Mouse (Mus musculus) urinary bladder, postnatal 36 days (tissue): Measurements from ENCODE around the gene Cfap77.
A peak's percentile ranks its signal among the peaks of the same experiment; 100 is the strongest.

ENCODE experiments used
- DNase-seq, 2 experiments: peaks; one replicate each; pipeline ENCODE4 v3.0.0; 2022; ENCODE audit warnings: low spot score in 2 of 2, mixed read lengths in 1 of 2

Gene Cfap77

DNA sequence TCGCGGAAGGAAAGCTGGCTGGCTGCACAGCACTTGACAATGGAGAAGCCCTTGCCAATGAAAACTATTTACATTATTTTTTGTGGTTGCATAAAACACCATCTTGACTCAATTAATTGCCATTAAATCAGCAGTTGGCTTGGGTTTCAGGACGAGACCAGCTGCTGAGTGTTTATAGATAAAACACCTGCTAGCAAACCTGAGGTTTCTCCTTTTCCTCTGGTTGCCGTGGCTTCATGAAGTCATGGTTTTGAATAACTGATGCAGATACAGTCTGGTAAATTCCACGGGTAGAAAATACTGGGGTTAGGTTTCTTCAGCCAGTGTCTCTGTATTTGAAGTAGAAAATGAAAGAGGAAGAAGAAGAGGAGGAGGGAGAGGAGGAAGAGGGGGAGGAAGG is 2.9 kb downstream of the Cfap77 start:
- no peak for DNase-seq

DNA sequence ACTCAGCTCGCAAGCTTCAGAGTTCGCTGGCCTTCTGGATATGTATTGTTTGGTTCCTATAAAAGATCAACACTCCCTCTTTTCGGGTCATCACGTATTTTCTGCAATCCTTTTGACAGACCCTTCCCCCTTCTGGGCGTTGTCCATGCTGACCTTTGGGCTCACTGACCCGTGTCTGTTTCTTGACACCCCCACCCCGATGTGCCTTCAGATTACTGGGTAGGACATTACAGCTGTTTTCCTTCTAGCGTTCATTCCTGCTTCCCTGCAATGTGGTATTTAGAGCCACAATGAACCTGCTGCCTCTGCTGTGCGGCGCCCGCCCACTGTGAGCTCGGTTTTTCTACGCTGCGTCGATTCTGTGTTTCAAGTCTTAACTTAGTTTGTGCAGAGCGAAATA is 8.7 kb downstream of the Cfap77 start:
- no peak for DNase-seq

GRCm38 (mm10) chr2:29042124-29042523 is 12.7 kb downstream of the Cfap77 start:
- no peak for DNase-seq

GRCm38 (mm10) chr2:29041477-29041768 is 13.4 kb downstream of the Cfap77 start:
- DNase-seq: no peak

DNA sequence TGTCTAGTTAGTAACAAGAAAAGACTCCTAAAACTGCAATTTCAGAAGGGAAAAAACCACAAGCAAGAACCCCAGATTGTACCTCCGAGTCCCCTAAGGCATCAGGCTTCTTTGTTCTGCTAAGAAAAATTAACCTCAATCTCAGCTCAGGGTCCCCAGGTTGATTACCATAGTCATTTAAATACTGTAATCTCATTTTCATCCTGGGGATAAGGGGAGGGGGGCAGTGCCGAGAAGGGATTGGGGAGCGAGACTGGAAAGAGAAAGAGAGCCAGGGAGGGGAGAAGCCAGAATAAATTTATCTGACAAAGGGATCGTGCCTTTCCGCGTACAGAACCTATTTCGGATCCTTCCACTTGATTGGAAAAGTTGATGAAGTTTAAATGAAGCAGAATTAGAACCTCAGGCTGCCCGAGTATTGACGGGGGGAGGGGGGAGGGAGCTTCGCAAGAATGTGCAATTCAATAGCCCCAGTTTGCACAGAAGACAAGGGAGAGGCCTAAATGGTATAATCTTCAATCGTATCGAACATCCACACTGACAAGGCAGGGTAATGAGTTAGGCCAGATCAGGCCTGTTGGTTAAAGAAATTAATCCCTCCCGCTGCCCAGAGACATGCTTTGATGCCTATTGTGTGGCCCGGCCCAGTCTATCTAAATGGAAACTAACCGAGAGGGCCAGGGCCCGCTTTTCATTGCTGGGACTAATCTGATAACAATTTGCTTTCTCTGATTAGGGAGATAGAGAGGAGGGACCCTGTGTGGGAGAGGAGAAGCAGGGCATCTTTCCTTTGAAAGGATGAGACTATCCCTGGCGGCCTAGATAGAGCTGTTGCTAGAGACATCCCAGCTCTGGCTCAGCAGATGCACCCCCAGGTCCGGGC is 14.0 kb downstream of the Cfap77 start:
- DNase-seq: no peak

- DNase-seq: no peak
Measured at GRCm38 (mm10) chr2:29039741-29040140, 15.1 kb downstream of the Cfap77 start.

DNA sequence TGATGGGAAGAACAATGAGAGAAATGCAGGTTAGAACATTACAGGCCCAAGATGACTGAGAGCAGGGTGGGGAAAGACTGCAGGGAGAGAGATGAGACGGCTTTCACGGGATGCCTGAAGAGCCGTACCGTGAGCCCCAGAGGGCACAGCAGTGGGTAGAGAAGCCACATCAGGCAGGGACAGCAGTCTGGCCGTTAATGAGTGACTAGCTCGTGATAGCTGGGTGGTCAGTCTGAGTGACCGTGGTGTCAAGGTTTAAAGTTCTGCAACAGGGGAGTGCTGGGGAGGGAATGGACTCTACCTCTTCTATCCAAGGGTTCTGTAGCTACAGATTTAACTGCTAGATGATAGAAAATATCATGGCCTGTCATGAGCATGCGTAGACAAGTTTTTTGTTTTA is 19.2 kb downstream of the Cfap77 start:
- no peak for DNase-seq

DNA sequence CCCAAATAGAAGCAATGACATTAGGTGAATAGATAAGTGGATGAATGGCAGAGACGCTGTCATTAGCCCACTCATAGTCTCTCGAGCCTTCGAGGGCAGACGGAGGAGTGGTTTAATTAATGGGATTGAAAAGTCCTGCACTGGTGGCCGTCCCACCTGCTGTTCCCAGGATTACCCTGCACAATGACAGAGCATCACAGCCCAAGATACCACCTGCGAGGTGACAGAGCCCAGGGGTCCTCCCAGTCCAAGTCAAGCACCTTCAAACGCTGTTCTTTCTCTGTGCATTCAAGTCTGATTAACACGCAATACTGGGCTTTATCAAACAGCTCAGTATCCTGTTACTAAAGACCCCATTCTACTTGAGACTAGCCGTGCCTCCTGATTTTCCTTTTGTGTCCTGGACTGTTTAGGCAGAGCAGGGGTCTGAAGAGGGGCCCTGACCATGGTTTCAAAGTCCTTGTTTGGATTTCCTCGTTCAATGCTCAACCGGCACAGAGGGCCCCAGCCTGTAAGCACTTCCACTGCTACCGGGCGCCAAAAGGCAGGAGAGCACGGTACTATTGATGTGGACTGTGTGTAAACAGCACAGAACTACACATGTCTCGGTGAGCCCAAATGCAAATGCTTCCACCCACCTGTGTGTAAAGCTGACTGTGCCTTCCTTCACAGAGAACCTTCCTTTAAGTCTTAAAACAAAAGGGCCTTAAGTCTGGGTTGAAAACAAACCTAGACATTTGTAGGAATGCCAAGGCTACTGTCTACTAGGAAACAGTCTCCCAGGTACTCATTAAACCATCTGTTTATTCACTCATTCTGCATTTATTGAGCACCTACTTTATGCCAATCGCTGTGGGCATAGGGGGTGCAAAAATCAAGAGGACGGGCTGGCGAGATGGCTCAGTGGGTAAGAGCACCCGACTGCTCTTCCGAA is 20.1 kb downstream of the Cfap77 start:
- no peak for DNase-seq

GRCm38 (mm10) chr2:29031951-29032350 is 22.9 kb downstream of the Cfap77 start:
- DNase-seq: no peak

- no peak for DNase-seq
Measured at GRCm38 (mm10) chr2:29030048-29030734, 24.7 kb downstream of the Cfap77 start.

GRCm38 (mm10) chr2:29025284-29025683 is 29.6 kb downstream of the Cfap77 start:
- DNase-seq: peak in 1 of 2 experiments; percentile 16

DNA sequence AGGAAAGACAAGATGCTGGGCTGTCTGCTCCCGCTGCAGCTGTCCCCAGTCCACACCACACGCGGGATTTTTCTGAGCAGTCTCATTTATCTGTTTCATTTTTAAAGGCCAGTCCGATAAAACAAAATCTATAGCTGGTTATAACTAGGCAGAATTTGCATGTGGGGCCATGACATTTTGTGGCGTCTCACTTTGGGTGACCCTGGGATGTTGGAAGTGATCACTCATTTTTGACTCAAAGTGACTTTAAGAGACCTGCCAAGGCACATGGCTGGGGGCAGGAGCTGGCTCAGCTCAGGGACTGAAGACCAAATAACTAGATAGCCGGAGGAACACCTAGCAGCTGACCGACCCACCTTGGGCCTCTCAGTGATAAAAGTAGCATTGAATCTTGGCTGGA is 31.9 kb downstream of the Cfap77 start:
- no peak for DNase-seq

GRCm38 (mm10) chr2:29021025-29021424 is 33.8 kb downstream of the Cfap77 start:
- no peak for DNase-seq

GRCm38 (mm10) chr2:29018680-29019079 is 36.2 kb downstream of the Cfap77 start:
- DNase-seq: no peak

- DNase-seq: no peak
Measured at GRCm38 (mm10) chr2:29016599-29017587, 38.0 kb downstream of the Cfap77 start.

DNA sequence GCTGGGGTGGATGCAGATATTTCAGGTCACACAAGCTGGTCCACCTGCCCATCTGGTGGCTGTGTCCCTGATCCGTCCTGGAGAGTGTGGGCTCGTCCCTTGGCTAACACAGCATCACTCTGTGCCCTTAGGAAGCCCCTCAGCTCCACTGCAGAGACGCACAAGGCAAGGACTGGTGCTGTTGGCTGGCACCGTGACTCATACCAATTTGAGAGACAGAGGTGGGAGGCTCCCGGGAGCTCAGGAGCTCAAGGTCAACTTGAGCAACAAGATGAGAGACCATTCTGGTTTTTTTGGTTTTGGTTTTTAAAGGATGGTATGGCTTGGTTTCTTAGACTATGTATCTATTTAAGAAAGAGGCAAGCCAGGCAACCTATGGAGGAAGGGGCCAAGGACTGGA is 42.3 kb downstream of the Cfap77 start:
- DNase-seq: no peak

- DNase-seq: no peak
Measured at GRCm38 (mm10) chr2:29007656-29008055, 47.2 kb downstream of the Cfap77 start.

DNA sequence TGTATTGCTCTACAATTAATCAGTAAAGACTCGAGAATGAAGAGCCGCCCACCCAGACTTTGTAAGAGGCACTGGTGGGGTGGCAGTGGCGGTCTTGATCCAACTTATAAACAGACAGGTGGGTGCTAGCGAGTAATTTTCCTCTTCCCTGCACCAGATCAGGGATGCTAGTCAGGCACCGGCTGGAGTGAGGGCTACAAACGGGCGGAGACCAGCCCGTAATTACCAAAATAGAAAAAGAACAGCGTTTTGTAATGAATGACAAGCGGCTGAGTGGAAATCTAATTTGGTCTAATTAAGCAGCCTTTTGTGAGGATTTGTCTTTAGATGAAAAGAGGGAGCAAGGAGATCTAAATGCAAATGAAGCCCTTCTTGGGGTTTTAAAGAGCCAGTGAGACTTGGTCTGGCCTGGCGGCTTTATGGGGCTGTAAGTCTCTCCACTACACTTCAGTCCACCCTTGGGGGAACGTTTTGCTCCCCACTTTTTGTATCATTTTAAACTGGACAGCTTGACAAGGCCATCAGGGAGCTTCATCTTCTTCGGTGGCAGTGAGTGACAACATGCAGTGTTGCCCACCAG is 48.3 kb downstream of the Cfap77 start:
- DNase-seq: no peak

DNA sequence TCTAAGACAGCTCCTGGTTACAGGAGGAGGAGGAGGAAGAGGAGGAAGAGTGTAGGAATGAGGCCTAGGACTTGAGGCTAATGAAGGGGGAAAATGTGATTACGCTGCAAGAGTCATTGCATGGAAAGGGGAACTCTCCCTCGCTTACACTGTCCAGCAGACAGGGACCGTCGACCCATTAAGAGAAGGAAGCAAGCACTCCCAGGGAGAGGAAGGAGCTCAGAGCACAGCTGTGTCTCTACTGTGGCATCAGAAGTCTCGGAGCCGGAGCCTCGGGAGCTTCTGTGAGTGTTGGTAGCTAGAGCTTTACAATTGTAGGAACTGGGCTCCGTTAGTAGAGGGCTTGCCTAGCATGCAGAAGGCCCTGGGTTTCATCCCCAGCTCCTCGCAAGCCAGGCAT is 50.8 kb downstream of the Cfap77 start:
- DNase-seq: no peak

GRCm38 (mm10) chr2:28998246-28998645 is 56.6 kb downstream of the Cfap77 start:
- no peak for DNase-seq
